Mouse (Mus musculus) heart, embryonic 11.5 days (tissue): Measurements from ENCODE around the gene Dnase1. TPM values are rescaled to one million over a fixed set of nuclear protein-coding genes. Genes with fewer than 3 reads are reported as not detected.
"Not testable (repeated sequence)": the region's sequence is repeated elsewhere in the genome, so short reads cannot be mapped to it uniquely, and the experiment has no call there.

ENCODE experiments used
- ATAC-seq: fragments of 200-750 bp; cut with Nextera tagmentation; replicated peaks from 2 replicates; pipeline ENCODE4 v1.8.0; 2017; ENCODE audit warnings: moderate library complexity; ENCODE audit not compliant: insufficient number of reproducible peaks, low FRiP score, low TSS enrichment
- H3K27ac ChIP-seq: fragments of 300-500 bp; sonication (generic); 2 replicates; pipeline ENCODE4 v1.5.1; 2014; ENCODE audit warnings: mild to moderate bottlenecking, low read depth, low read length
- H3K27me3 ChIP-seq: fragments of 300-500 bp; sonication (generic); 2 replicates; pipeline ENCODE4 v1.6.1; 2014; ENCODE audit warnings: mild to moderate bottlenecking, low read length, mixed read lengths; ENCODE audit not compliant: control insufficient read depth, insufficient read depth
- H3K36me3 ChIP-seq: fragments of 300-500 bp; sonication (generic); 2 replicates; pipeline ENCODE4 v1.6.1; 2014; ENCODE audit warnings: mild to moderate bottlenecking, low read length, moderate library complexity, mixed read lengths; ENCODE audit not compliant: control insufficient read depth, insufficient read depth
- H3K4me1 ChIP-seq: fragments of 300-500 bp; sonication (generic); 2 replicates; pipeline ENCODE4 v1.6.1; 2014; ENCODE audit warnings: low read length; ENCODE audit not compliant: control insufficient read depth, insufficient read depth
- H3K4me2 ChIP-seq: fragments of 300-500 bp; sonication (generic); 2 replicates; pipeline ENCODE4 v1.6.1; 2014; ENCODE audit warnings: mild to moderate bottlenecking, moderate library complexity
- H3K4me3 ChIP-seq: fragments of 300-500 bp; sonication (generic); 2 replicates; pipeline ENCODE4 v1.5.1; 2014; ENCODE audit warnings: low read depth, low read length
- H3K9ac ChIP-seq: fragments of 300-500 bp; sonication (generic); 2 replicates; pipeline ENCODE4 v1.6.1; 2014; ENCODE audit warnings: mild to moderate bottlenecking, low read depth, low read length, moderate library complexity
- H3K9me3 ChIP-seq: fragments of 300-500 bp; sonication (generic); replicated peaks from 2 replicates; pipeline ENCODE4 v1.6.1; 2016; ENCODE audit warnings: low read length; ENCODE audit not compliant: control insufficient read depth
- WGBS: fragments of 180-500 bp; shearing (Covaris S2); extraction: QIAGEN DNeasy Blood & Tissue Kit; methylation state at CpG from one replicate; pipeline ENCODE4 v1.1.7; 2014; ENCODE audit not compliant: insufficient replicate concordance; 5-methylcytosine and 5-hydroxymethylcytosine counted together
- polyA plus RNA-seq: library from polyadenylated mRNA; unstranded; fragments of >200 nt; fragmentation: Nextera tagmentation; extraction: Ambion mirVana; gene quantifications from 2 replicates; pipeline ENCODE4 v1.2.1, GENCODE M21; 2014

Gene Dnase1
- polyA plus RNA-seq, 1 experiment from 2014 or later, result 3.9 TPM

GRCm38 (mm10) chr16:4068588-4068987 is 31.8 kb downstream of the Dnase1 start:
- Histone ChIP-seq H3K27ac (no peak overlapping the region), H3K4me1 (no peaks in the 10 kb centered on the region), H3K4me3 (no peak overlapping the region), H3K36me3 (peaks cover 19% of the 10 kb centered on the region), H3K9ac (no peak overlapping the region), H3K27me3 (no peaks in the 10 kb centered on the region), H3K9me3 (no peaks in the 10 kb centered on the region), H3K4me2 (no peak overlapping the region)
- 63% methylated on average over 8 of the region's 8 CpGs for WGBS
- no peak for ATAC-seq

- Histone ChIP-seq H3K27me3 (no peaks in the 10 kb centered on the region), H3K4me2 (no peak overlapping the region), H3K36me3 (no peaks in the 10 kb centered on the region), H3K27ac (no peak overlapping the region), H3K9ac (no peak overlapping the region), H3K4me3 (no peak overlapping the region), H3K4me1 (peaks cover 7% of the 10 kb centered on the region), H3K9me3 (no peaks in the 10 kb centered on the region)
- ATAC-seq, result no peak
- 69% methylated on average over 6 of the region's 6 CpGs for WGBS
Observed at GRCm38 (mm10) chr16:4074297-4074696, 37.6 kb downstream of the Dnase1 start.

GRCm38 (mm10) chr16:4074836-4075235 is 38.1 kb downstream of the Dnase1 start:
- H3K36me3 ChIP-seq, result no peaks in the 10 kb centered on the region

GRCm38 (mm10) chr16:4077384-4078061 is 40.8 kb downstream of the Dnase1 start, which contains the start of gene Trap1:
Gene Trap1, minus strand, starts transcription at chr16:4077827.
- ATAC-seq, result peak; percentile 90
- peak within 1 kb of the TSS; percentile 90 for H3K9ac ChIP-seq
- H3K27ac ChIP-seq, result peak within 1 kb of the TSS; percentile 86
- peaks cover 15% of the 10 kb centered on the region for H3K4me1 ChIP-seq
- under 1% methylated on average over 58 of the region's 58 CpGs for WGBS
- H3K36me3 ChIP-seq, result no peaks in the 10 kb centered on the region
- H3K4me2 ChIP-seq, result peak within 1 kb of the TSS; percentile 69
- no peaks in the 10 kb centered on the region for H3K9me3 ChIP-seq
- peak within 1 kb of the TSS; percentile 86 for H3K4me3 ChIP-seq
- no peaks in the 10 kb centered on the region for H3K27me3 ChIP-seq

More at GRCm38 (mm10) chr16:4074836-4075235, 38.1 kb downstream of the Dnase1 start:
- no peaks in the 10 kb centered on the region for H3K9me3 ChIP-seq
- no peak overlapping the region for H3K9ac ChIP-seq
- no peak for ATAC-seq
- no peaks in the 10 kb centered on the region for H3K27me3 ChIP-seq
- H3K27ac ChIP-seq, result no peak overlapping the region
- H3K4me3 ChIP-seq, result no peak overlapping the region
- peaks cover 11% of the 10 kb centered on the region for H3K4me1 ChIP-seq
- WGBS, result 61% methylated on average over 3 of the region's 3 CpGs
- H3K4me2 ChIP-seq, result no peak overlapping the region

- ATAC-seq, H3K9ac ChIP-seq, H3K36me3 ChIP-seq, H3K27ac ChIP-seq, H3K9me3 ChIP-seq, H3K27me3 ChIP-seq, H3K4me3 ChIP-seq: not testable (repeated sequence)
- Histone ChIP-seq H3K4me1 (peaks cover 15% of the 10 kb centered on the region), H3K4me2 (peak overlapping the region; percentile 69)
- 70% methylated on average over 10 of the region's 10 CpGs for WGBS
Observed at GRCm38 (mm10) chr16:4078302-4078701, 41.6 kb downstream of the Dnase1 start.

- no peak for ATAC-seq
- Histone ChIP-seq H3K9me3 (no peaks in the 10 kb centered on the region), H3K36me3 (peaks cover 8% of the 10 kb centered on the region), H3K4me1 (peaks cover 15% of the 10 kb centered on the region), H3K4me3 (no peak overlapping the region), H3K4me2 (no peak overlapping the region), H3K27ac (no peak overlapping the region), H3K9ac (no peak overlapping the region), H3K27me3 (no peaks in the 10 kb centered on the region)
- WGBS, result 50% methylated on average over 1 of the region's 1 CpGs
Observed at GRCm38 (mm10) chr16:4079656-4080055, 42.9 kb downstream of the Dnase1 start.

- H3K4me3 ChIP-seq, H3K4me2 ChIP-seq, H3K9me3 ChIP-seq, H3K27ac ChIP-seq, H3K27me3 ChIP-seq, ATAC-seq, H3K9ac ChIP-seq: not testable (repeated sequence)
- H3K36me3 ChIP-seq, result peaks cover 16% of the 10 kb centered on the region
- H3K4me1 ChIP-seq, result peaks cover 15% of the 10 kb centered on the region
- 44% methylated on average over 3 of the region's 3 CpGs for WGBS
Observed at GRCm38 (mm10) chr16:4080419-4080818, 43.7 kb downstream of the Dnase1 start.

GRCm38 (mm10) chr16:4085051-4085450 is 48.3 kb downstream of the Dnase1 start:
- Histone ChIP-seq H3K9me3 (no peaks in the 10 kb centered on the region), H3K4me1 (0 out of 2 replicates have a peak, but pooled peaks cover 3% of the 10 kb centered on the region), H3K36me3 (peaks cover 52% of the 10 kb centered on the region), H3K27ac (no peak overlapping the region), H3K27me3 (no peaks in the 10 kb centered on the region), H3K4me3 (no peak overlapping the region), H3K4me2 (no peak overlapping the region), H3K9ac (no peak overlapping the region)
- WGBS, result 92% methylated on average over 7 of the region's 7 CpGs
- ATAC-seq, result no peak

- no peaks in the 10 kb centered on the region for H3K4me1 ChIP-seq
- H3K36me3 ChIP-seq, result peaks cover 57% of the 10 kb centered on the region
- H3K9me3 ChIP-seq, result no peaks in the 10 kb centered on the region
- 97% methylated on average over 9 of the region's 9 CpGs for WGBS
- ATAC-seq, result no peak
- no peak overlapping the region for H3K4me3 ChIP-seq
- no peak overlapping the region for H3K27ac ChIP-seq
- H3K27me3 ChIP-seq, result no peaks in the 10 kb centered on the region
- H3K9ac ChIP-seq, result no peak overlapping the region
- no peak overlapping the region for H3K4me2 ChIP-seq
Observed at GRCm38 (mm10) chr16:4085851-4086387, 49.2 kb downstream of the Dnase1 start.
